Mouse (Mus musculus) hindbrain, embryonic 11.5 days (tissue): ENCODE results near the gene Zfhx3. TPM values are rescaled to one million over a fixed set of nuclear protein-coding genes. Genes with fewer than 3 reads are reported as not detected.

Source experiments
- ATAC-seq: fragments of 200-750 bp; cut with Nextera tagmentation; 2 replicates; pipeline ENCODE4 v1.8.0; 2017; ENCODE audit warnings: mild to moderate bottlenecking, moderate TSS enrichment, moderate library complexity; ENCODE audit not compliant: low FRiP score
- DNase-seq: peaks from one replicate; pipeline ENCODE4 v3.0.0-alpha.2; 2015; ENCODE audit warnings: low spot score
- H3K27ac ChIP-seq: fragments of 300-500 bp; sonication (generic); 2 replicates; pipeline ENCODE4 v1.5.1; 2014; ENCODE audit warnings: mild to moderate bottlenecking, low read depth, low read length
- H3K27me3 ChIP-seq: fragments of 300-500 bp; sonication (generic); 2 replicates; pipeline ENCODE4 v1.6.1; 2014; ENCODE audit warnings: mild to moderate bottlenecking, low read length, moderate library complexity, mixed read lengths; ENCODE audit not compliant: control insufficient read depth, insufficient read depth
- H3K36me3 ChIP-seq: fragments of 300-500 bp; sonication (generic); 2 replicates; pipeline ENCODE4 v1.6.1; 2014; ENCODE audit warnings: mild to moderate bottlenecking, low read length, moderate library complexity, mixed read lengths; ENCODE audit not compliant: control insufficient read depth, insufficient read depth
- H3K4me1 ChIP-seq: fragments of 300-500 bp; sonication (generic); replicated peaks from 2 replicates; pipeline ENCODE4 v1.6.1; 2014; ENCODE audit warnings: low read length, mixed read lengths; ENCODE audit not compliant: control insufficient read depth, insufficient read depth
- H3K4me2 ChIP-seq: fragments of 300-500 bp; sonication (generic); replicated peaks from 2 replicates; pipeline ENCODE4 v1.6.1; 2014; ENCODE audit warnings: mild to moderate bottlenecking, low read depth, low read length
- H3K4me3 ChIP-seq: fragments of 300-500 bp; sonication (generic); 2 replicates; pipeline ENCODE4 v1.5.1; 2014; ENCODE audit warnings: low read depth, low read length
- H3K9ac ChIP-seq: fragments of 300-500 bp; sonication (generic); 2 replicates; pipeline ENCODE4 v1.6.1; 2014; ENCODE audit warnings: low read depth, low read length
- H3K9me3 ChIP-seq: fragments of 300-500 bp; sonication (generic); 2 replicates; pipeline ENCODE4 v1.6.1; 2016; ENCODE audit warnings: low read length; ENCODE audit not compliant: control insufficient read depth
- WGBS: fragments of 180-500 bp; shearing (Covaris S2); extraction: QIAGEN DNeasy Blood & Tissue Kit; methylation state at CpG from one replicate; pipeline ENCODE4 v1.1.7; 2014; 5-methylcytosine and 5-hydroxymethylcytosine counted together
- polyA plus RNA-seq: library from polyadenylated mRNA; unstranded; fragments of >200 nt; fragmentation: Nextera tagmentation; extraction: Ambion mirVana; gene quantifications from 2 replicates; pipeline ENCODE4 v1.2.1, GENCODE M21; 2014

Zfhx3 gene
- polyA plus RNA-seq, 1 experiment from 2014 or later, result 47.1 TPM

GRCm38 (mm10) chr8:108563934-108564564 lies 621.6 kb downstream of the Zfhx3 start:
- H3K4me3 ChIP-seq, result no peak overlapping the region
- WGBS, result 79% methylated on average over 7 of the region's 7 CpGs
- no peak overlapping the region for H3K4me2 ChIP-seq
- DNase-seq (no peak), ATAC-seq (no peak)
- H3K4me1 ChIP-seq, result no peaks in the 10 kb centered on the region
- no peak overlapping the region for H3K9ac ChIP-seq
- no peak overlapping the region for H3K27ac ChIP-seq
- H3K27me3 ChIP-seq, result no peaks in the 10 kb centered on the region
- H3K36me3 ChIP-seq, result no peaks in the 10 kb centered on the region
- no peaks in the 10 kb centered on the region for H3K9me3 ChIP-seq

- no peaks in the 10 kb centered on the region for H3K4me1 ChIP-seq
- DNase-seq, result no peak
- no peaks in the 10 kb centered on the region for H3K36me3 ChIP-seq
- H3K4me2 ChIP-seq, result no peak overlapping the region
- no peak for ATAC-seq
- 88% methylated on average over 12 of the region's 12 CpGs for WGBS
- no peaks in the 10 kb centered on the region for H3K9me3 ChIP-seq
- H3K9ac ChIP-seq, result no peak overlapping the region
- H3K27me3 ChIP-seq, result no peaks in the 10 kb centered on the region
- H3K4me3 ChIP-seq, result no peak overlapping the region
- H3K27ac ChIP-seq, result no peak overlapping the region
Observed at GRCm38 (mm10) chr8:108566035-108566434, 623.6 kb downstream of the Zfhx3 start.

- no peak overlapping the region for H3K27ac ChIP-seq
- WGBS, result 87% methylated on average over 5 of the region's 5 CpGs
- no peak overlapping the region for H3K9ac ChIP-seq
- no peak for DNase-seq
- H3K27me3 ChIP-seq, result no peaks in the 10 kb centered on the region; the same call in 1 of the 2 replicates
- ATAC-seq, result no peak
- no peak overlapping the region for H3K4me3 ChIP-seq
- H3K4me1 ChIP-seq, result no peaks in the 10 kb centered on the region
- no peaks in the 10 kb centered on the region for H3K9me3 ChIP-seq
- no peak overlapping the region for H3K4me2 ChIP-seq
- no peaks in the 10 kb centered on the region for H3K36me3 ChIP-seq
Observed at GRCm38 (mm10) chr8:108573295-108574017, 631.0 kb downstream of the Zfhx3 start.

GRCm38 (mm10) chr8:108574101-108574500 lies 631.7 kb downstream of the Zfhx3 start:
- DNase-seq (peak; percentile 53), ATAC-seq (no peak)
- 38% methylated on average over 7 of the region's 7 CpGs for WGBS
- Histone ChIP-seq H3K36me3 (no peaks in the 10 kb centered on the region), H3K9ac (no peak overlapping the region), H3K9me3 (no peaks in the 10 kb centered on the region), H3K27me3 (no peaks in the 10 kb centered on the region; the same call in 1 of the 2 replicates), H3K4me1 (no peaks in the 10 kb centered on the region; the same call in 1 of the 2 replicates), H3K4me2 (no peak overlapping the region), H3K27ac (no peak overlapping the region), H3K4me3 (no peak overlapping the region)

GRCm38 (mm10) chr8:108577571-108577970 lies 635.1 kb downstream of the Zfhx3 start:
- Histone ChIP-seq H3K36me3 (no peaks in the 10 kb centered on the region), H3K9ac (no peak overlapping the region), H3K27ac (no peak overlapping the region), H3K27me3 (no peaks in the 10 kb centered on the region; the same call in 1 of the 2 replicates), H3K4me1 (no peaks in the 10 kb centered on the region; the same call in 1 of the 2 replicates), H3K9me3 (no peaks in the 10 kb centered on the region), H3K4me3 (no peak overlapping the region), H3K4me2 (no peak overlapping the region)
- DNase-seq (no peak), ATAC-seq (no peak)
- WGBS, result 35% methylated on average over 7 of the region's 7 CpGs

- H3K36me3 ChIP-seq, result no peaks in the 10 kb centered on the region
- no peak for ATAC-seq
- no peak for DNase-seq
- no peaks in the 10 kb centered on the region; the same call in 1 of the 2 replicates for H3K27me3 ChIP-seq
- H3K9me3 ChIP-seq, result no peaks in the 10 kb centered on the region
- 54% methylated on average over 10 of the region's 10 CpGs for WGBS
- no peak overlapping the region for H3K27ac ChIP-seq
- no peaks in the 10 kb centered on the region; the same call in 1 of the 2 replicates for H3K4me1 ChIP-seq
- no peak overlapping the region for H3K9ac ChIP-seq
- no peak overlapping the region for H3K4me3 ChIP-seq
- H3K4me2 ChIP-seq, result no peak overlapping the region
Observed at GRCm38 (mm10) chr8:108578388-108578787, 635.9 kb downstream of the Zfhx3 start.

- H3K4me3 ChIP-seq, result no peak overlapping the region
- no peaks in the 10 kb centered on the region; the same call in 1 of the 2 replicates for H3K4me1 ChIP-seq
- ATAC-seq (no peak), DNase-seq (no peak)
- H3K9ac ChIP-seq, result no peak overlapping the region
- H3K9me3 ChIP-seq, result no peaks in the 10 kb centered on the region
- no peak overlapping the region for H3K27ac ChIP-seq
- H3K4me2 ChIP-seq, result no peak overlapping the region
- WGBS, result 58% methylated on average over 9 of the region's 9 CpGs
- no peaks in the 10 kb centered on the region; the same call in 1 of the 2 replicates for H3K27me3 ChIP-seq
- no peaks in the 10 kb centered on the region for H3K36me3 ChIP-seq
Observed at GRCm38 (mm10) chr8:108579808-108580207, 637.4 kb downstream of the Zfhx3 start.

- Histone ChIP-seq H3K36me3 (no peaks in the 10 kb centered on the region), H3K9me3 (no peaks in the 10 kb centered on the region), H3K27ac (no peak overlapping the region), H3K27me3 (no peaks in the 10 kb centered on the region; the same call in 1 of the 2 replicates), H3K9ac (no peak overlapping the region), H3K4me1 (no peaks in the 10 kb centered on the region; the same call in 1 of the 2 replicates), H3K4me2 (no peak overlapping the region), H3K4me3 (no peak overlapping the region)
- ATAC-seq (no peak), DNase-seq (no peak)
- 98% methylated on average over 5 of the region's 5 CpGs for WGBS
Observed at GRCm38 (mm10) chr8:108580364-108580763, 637.9 kb downstream of the Zfhx3 start.

- no peak for ATAC-seq
- 78% methylated on average over 6 of the region's 6 CpGs for WGBS
- Histone ChIP-seq H3K9ac (no peak overlapping the region), H3K4me2 (no peak overlapping the region), H3K36me3 (no peaks in the 10 kb centered on the region), H3K4me1 (no peaks in the 10 kb centered on the region; the same call in 1 of the 2 replicates), H3K27me3 (no peaks in the 10 kb centered on the region), H3K9me3 (no peaks in the 10 kb centered on the region), H3K27ac (no peak overlapping the region), H3K4me3 (no peak overlapping the region)
- no peak for DNase-seq
Observed at GRCm38 (mm10) chr8:108581557-108581956, 639.1 kb downstream of the Zfhx3 start.
